26 mouse cellular contexts compared by ENCODE assay signal in the genomic region with DNA sequence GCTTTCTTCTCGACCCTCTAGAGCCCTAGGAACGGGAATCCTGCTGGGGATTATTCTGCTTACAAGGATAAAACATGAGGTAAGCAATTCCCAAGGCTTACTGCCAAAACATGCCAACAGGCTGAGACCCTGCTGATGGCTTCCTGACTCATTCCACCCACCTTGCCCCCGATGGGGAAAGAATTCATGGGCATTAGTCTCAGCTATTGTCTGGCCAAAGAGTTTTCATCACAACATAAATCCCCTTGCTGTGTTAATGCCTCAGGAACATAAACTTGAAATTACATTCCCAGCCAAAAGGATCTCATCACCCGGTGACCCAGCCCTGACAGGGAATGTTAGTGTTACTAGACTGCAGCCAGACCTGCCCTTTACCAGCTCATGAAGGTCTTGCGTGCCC.
"Had no signal": no experiment of that assay in that cellular context is flagged by ENCODE, and none has a peak within 500 bp of the region (broad histone marks: within the 10 kb centered on the region; RNA-seq: fewer than 3 reads in every experiment).

No protein-coding gene starts in this region.

- H3K27me3 ChIP-seq: limb, embryonic 13.5 days; liver, embryonic 12.5 days; liver, embryonic 15.5 days; lung, embryonic 15.5 days; midbrain, embryonic 13.5 days; neural tube, embryonic 12.5 days; neural tube, embryonic 15.5 days had no signal

- H3K27ac ChIP-seq: layer of hippocampus, adult 2 months; left cerebral cortex, adult 2 months; limb, embryonic 10.5 days; limb, embryonic 13.5 days; liver, embryonic 12.5 days; liver, embryonic 15.5 days; lung, embryonic 15.5 days; midbrain, embryonic 10.5 days; midbrain, embryonic 13.5 days; neural tube, embryonic 12.5 days; neural tube, embryonic 15.5 days had no signal

- H3K4me1 ChIP-seq: liver, embryonic 12.5 days; liver, embryonic 15.5 days; megakaryocyte, embryonic 14.5 days; midbrain, embryonic 13.5 days; neural tube, embryonic 15.5 days had no signal

- H3K4me3 ChIP-seq: layer of hippocampus, adult 2 months; left cerebral cortex, adult 2 months; limb, embryonic 10.5 days; limb, embryonic 13.5 days; liver, embryonic 12.5 days; liver, embryonic 15.5 days; lung, embryonic 15.5 days; megakaryocyte, embryonic 14.5 days; midbrain, embryonic 10.5 days; midbrain, embryonic 13.5 days; neural tube, embryonic 12.5 days; neural tube, embryonic 15.5 days had no signal

- DNase-seq: kidney, adult 18-20 months; kidney, adult 9 months; kidney, postnatal 14 days; layer of hippocampus, adult 9-11 months; liver; lung, adult 18-20 months; lung, postnatal 10 days; lung, postnatal 36 days; right cerebral cortex, adult 18-20 months; right cerebral cortex, postnatal 14 days; right cerebral cortex, postnatal 4 days; spleen, adult 18-20 months; thymus, adult 18-20 months; thymus, postnatal 36 days had no signal

- H3K4me2 ChIP-seq: limb, embryonic 13.5 days; liver, embryonic 12.5 days; liver, embryonic 15.5 days; lung, embryonic 15.5 days; midbrain, embryonic 13.5 days; neural tube, embryonic 12.5 days; neural tube, embryonic 15.5 days had no signal

- H3K36me3 ChIP-seq: limb, embryonic 10.5 days; limb, embryonic 13.5 days; liver, embryonic 12.5 days; liver, embryonic 15.5 days; lung, embryonic 15.5 days; midbrain, embryonic 10.5 days; midbrain, embryonic 13.5 days; neural tube, embryonic 12.5 days; neural tube, embryonic 15.5 days had no signal
